Mouse (Mus musculus): ENCODE data around the gene E130114P18Rik. TPM values are rescaled to one million over a fixed set of nuclear protein-coding genes. Genes with fewer than 3 reads are reported as not detected.
A peak's percentile ranks its signal among the peaks of the same experiment; 100 is the strongest.

The E130114P18Rik gene
- polyA plus RNA-seq, 1 experiment from 2014 or later, result 11.0 TPM

- no peak overlapping the region for H3K4me3 ChIP-seq
- DNase-seq (ENCODE audit: low spot score), result no peak
- 70% methylated on average over 11 of the region's 11 CpGs for WGBS
- H3K36me3 ChIP-seq, result no peaks in the 10 kb centered on the region
- H3K27ac ChIP-seq, result no peak overlapping the region
- no peaks in the 10 kb centered on the region for H3K9me3 ChIP-seq (replicated peaks)
- H3K27me3 ChIP-seq (ENCODE audit: low read depth, poor library complexity, severe bottlenecking), result no peaks in the 10 kb centered on the region
- H3K4me1 ChIP-seq, result peaks cover 19% of the 10 kb centered on the region
Observed at GRCm38 (mm10) chr4:97662841-97663240, 115.0 kb downstream of the E130114P18Rik start.

DNA sequence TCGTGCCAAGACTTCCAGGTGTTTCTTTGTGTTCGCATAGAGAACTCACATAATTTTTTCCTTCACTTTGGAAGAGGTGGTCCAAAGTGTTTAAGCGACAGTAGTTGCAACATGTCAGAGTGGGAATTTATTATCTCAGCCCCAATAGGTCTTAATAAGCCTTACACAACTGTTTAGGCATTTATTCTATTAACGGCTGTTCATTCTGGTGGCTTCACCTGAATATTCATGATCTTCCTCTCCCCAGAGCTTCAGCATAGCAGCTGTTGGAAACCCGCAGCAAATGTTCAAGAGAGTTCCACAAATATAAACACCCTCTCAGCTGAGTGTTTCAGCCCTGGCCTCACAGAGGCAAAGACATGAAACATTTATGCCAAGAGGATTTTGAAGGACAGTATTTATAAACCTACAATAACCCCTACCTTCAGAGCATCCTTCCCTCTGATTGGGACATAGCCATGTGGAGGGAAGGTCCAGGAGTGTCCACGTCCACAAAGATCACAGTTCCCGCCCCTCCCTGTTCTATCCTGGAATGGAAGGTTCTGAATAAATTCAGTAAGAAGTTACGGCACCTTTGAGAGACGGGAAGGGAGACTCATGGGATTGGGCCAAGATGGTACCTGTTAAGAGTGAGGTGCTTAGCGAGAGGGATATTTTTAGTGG is 116.1 kb downstream of the E130114P18Rik start:
- Histone ChIP-seq H3K36me3 (no peaks in the 10 kb centered on the region), H3K4me1 (peaks cover 30% of the 10 kb centered on the region), H3K4me3 (no peak overlapping the region), H3K27ac (no peak overlapping the region), H3K27me3 (ENCODE audit: low read depth, poor library complexity, severe bottlenecking) (no peaks in the 10 kb centered on the region), H3K9me3 (replicated peaks) (no peaks in the 10 kb centered on the region)
- no peak for DNase-seq (ENCODE audit: low spot score)
- 90% methylated on average over 10 of the region's 10 CpGs for WGBS

DNA sequence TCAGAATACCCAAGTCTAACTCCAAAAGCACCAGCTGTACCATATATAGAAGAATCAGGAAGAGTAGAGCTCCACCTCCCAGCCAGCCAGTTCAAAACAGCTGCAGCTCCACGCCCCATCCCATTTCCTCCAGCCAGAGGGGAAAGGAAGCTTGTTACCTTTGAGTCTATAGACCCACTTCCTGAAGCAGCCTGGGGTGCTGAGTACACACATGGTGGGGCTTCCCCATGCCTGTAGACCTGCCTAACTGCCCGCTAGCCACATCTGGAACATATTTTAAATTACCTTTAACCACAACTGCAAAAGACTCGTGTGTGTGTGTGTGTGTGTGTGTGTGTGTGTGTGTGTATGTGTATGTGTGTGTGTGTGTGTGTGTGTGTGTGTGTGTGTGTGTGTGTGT is 120.3 kb downstream of the E130114P18Rik start:
- H3K27me3 ChIP-seq (ENCODE audit: low read depth, poor library complexity, severe bottlenecking), result no peaks in the 10 kb centered on the region
- no peaks in the 10 kb centered on the region for H3K9me3 ChIP-seq (replicated peaks)
- DNase-seq (ENCODE audit: low spot score), result peak; percentile 60
- H3K4me3 ChIP-seq, result no peak overlapping the region
- H3K27ac ChIP-seq, result peak overlapping the region; percentile 66
- H3K36me3 ChIP-seq, result no peaks in the 10 kb centered on the region
- 21% methylated on average over 3 of the region's 3 CpGs for WGBS
- H3K4me1 ChIP-seq, result peaks cover 22% of the 10 kb centered on the region

DNA sequence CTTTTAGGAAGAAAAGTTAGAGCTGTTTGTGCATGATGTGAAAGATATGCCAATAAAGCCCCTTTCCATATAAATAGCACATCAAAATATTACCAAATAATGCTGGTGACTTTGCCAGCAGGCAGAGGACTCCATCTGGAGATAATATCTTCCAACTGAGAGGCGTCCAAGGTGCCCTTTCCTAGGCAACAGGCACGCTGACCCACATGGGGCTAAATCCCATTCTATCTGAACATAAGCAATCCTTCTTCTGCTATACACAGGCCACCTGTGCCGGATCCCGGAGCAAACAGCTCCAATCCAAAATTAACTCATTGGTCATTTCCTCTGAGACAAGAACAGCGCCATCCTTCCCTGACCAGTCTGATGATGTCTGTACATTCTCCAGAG is 128.3 kb downstream of the E130114P18Rik start:
- no peak overlapping the region for H3K4me3 ChIP-seq
- no peaks in the 10 kb centered on the region for H3K27me3 ChIP-seq (ENCODE audit: low read depth, poor library complexity, severe bottlenecking)
- H3K4me1 ChIP-seq, result peaks cover 26% of the 10 kb centered on the region
- DNase-seq (ENCODE audit: low spot score), result no peak
- H3K9me3 ChIP-seq (replicated peaks), result no peaks in the 10 kb centered on the region
- H3K36me3 ChIP-seq, result no peaks in the 10 kb centered on the region
- WGBS, result 84% methylated on average over 5 of the region's 5 CpGs
- peak overlapping the region; percentile 63 for H3K27ac ChIP-seq

DNA sequence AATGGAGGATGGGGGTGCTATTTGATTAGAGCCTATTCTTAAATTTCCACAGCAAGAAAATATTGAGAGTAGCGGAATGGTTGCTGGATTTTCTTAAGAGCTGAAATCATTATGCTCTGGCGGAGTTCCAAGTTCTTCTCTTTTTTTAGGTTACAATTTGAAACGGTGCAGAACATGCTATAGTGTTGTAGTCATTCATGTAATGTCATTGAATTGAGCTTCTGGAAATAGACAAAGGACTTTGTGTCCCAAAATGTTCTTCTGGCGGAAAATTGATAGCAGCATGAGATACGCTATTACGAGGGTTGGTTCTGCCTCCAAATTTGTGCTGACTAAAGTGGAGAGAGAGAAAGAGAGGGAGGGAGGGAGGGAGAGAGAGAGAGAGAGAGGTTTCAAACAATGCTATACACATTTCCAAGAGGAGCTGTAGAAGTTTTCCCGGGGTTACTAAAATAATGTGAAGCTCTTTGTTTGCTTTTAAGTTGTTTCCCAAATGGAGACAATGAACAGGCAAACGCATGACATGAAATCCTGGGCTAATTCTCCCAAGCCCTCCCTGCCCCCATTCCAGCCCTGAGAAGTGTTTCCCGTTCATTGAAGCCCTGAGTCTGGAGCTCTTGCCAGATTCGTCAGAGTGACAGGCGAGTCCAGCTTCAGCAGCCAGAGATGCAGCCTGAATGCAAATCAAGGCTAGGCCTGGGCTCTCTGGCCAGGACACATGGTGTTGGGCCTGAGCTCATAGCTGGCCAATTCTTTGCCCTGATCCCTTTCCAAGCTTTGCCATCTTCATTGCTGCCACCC is 128.9 kb downstream of the E130114P18Rik start:
- Histone ChIP-seq H3K4me3 (no peak overlapping the region), H3K9me3 (replicated peaks) (no peaks in the 10 kb centered on the region), H3K27me3 (ENCODE audit: low read depth, poor library complexity, severe bottlenecking) (no peaks in the 10 kb centered on the region), H3K27ac (peak overlapping the region; percentile 63), H3K36me3 (no peaks in the 10 kb centered on the region), H3K4me1 (peaks cover 26% of the 10 kb centered on the region)
- 60% methylated on average over 11 of the region's 11 CpGs for WGBS
- peak; percentile 42 for DNase-seq (ENCODE audit: low spot score)

- DNase-seq (ENCODE audit: low spot score), result no peak
- Histone ChIP-seq H3K4me1 (peaks cover 26% of the 10 kb centered on the region), H3K36me3 (no peaks in the 10 kb centered on the region), H3K4me3 (no peak overlapping the region), H3K27me3 (ENCODE audit: low read depth, poor library complexity, severe bottlenecking) (no peaks in the 10 kb centered on the region), H3K27ac (0 out of 2 replicates have a peak overlapping the region, but pooled peaks have one; percentile 37), H3K9me3 (replicated peaks) (no peaks in the 10 kb centered on the region)
- 69% methylated on average over 2 of the region's 2 CpGs for WGBS
Observed at GRCm38 (mm10) chr4:97648436-97648707, 129.5 kb downstream of the E130114P18Rik start.

- H3K27ac ChIP-seq, result peak overlapping the region; percentile 37; the same call in 1 of the 2 replicates
- 64% methylated on average over 15 of the region's 15 CpGs for WGBS
- H3K9me3 ChIP-seq (replicated peaks), result no peaks in the 10 kb centered on the region
- no peak overlapping the region for H3K4me3 ChIP-seq
- H3K27me3 ChIP-seq (ENCODE audit: low read depth, poor library complexity, severe bottlenecking), result no peaks in the 10 kb centered on the region
- peak; percentile 46 for DNase-seq (ENCODE audit: low spot score)
- no peaks in the 10 kb centered on the region for H3K36me3 ChIP-seq
- H3K4me1 ChIP-seq, result peaks cover 26% of the 10 kb centered on the region
Observed at GRCm38 (mm10) chr4:97647700-97648435, 130.0 kb downstream of the E130114P18Rik start.

- WGBS, result 91% methylated on average over 4 of the region's 4 CpGs
- Histone ChIP-seq H3K4me1 (peaks cover 26% of the 10 kb centered on the region), H3K36me3 (no peaks in the 10 kb centered on the region), H3K9me3 (replicated peaks) (no peaks in the 10 kb centered on the region), H3K4me3 (no peak overlapping the region), H3K27me3 (ENCODE audit: low read depth, poor library complexity, severe bottlenecking) (no peaks in the 10 kb centered on the region), H3K27ac (no peak overlapping the region)
- DNase-seq (ENCODE audit: low spot score), result no peak
Observed at GRCm38 (mm10) chr4:97647236-97647635, 130.6 kb downstream of the E130114P18Rik start.

DNA sequence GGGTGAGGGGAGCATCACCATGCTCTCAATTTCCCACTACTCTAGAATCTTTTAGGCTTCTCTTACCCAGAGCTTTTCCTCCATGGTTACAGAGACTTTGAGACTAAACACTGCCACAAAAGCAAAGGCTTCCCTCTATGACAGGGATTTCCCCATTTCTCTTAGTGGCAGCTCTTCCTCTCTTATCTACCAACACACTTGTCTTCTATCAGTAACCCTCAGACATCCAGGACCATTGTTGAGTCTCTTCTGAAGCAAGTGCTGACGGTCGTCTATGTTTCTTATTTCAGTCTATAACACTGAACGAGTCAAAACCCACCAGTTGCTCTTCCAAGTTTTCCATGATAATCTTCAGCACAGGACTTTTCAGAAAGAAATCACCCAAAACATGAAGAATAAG is 137.5 kb downstream of the E130114P18Rik start:
- Histone ChIP-seq H3K4me3 (no peak overlapping the region), H3K4me1 (peaks cover 24% of the 10 kb centered on the region), H3K36me3 (no peaks in the 10 kb centered on the region), H3K27me3 (ENCODE audit: low read depth, poor library complexity, severe bottlenecking) (no peaks in the 10 kb centered on the region), H3K27ac (no peak overlapping the region), H3K9me3 (replicated peaks) (no peaks in the 10 kb centered on the region)
- no peak for DNase-seq (ENCODE audit: low spot score)
- 92% methylated on average over 3 of the region's 3 CpGs for WGBS

DNA sequence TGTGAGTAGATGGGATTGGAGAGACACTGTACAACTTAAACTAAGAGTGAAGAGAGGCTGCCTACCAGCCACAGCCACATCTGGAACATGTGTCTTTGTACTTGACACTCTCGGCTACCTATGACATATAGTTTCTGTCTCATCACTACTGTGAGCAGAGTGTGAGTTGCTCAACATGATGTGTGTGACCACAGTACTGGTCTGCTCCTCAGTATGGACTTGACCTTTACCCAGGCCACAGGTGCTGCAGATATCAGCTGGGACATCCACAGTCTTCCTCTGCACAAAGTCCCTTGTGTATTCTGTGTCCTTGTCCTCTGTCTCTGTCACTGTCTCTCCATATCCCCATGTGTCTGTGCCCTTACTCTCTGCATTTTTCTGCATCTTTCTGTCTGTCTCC is 141.3 kb downstream of the E130114P18Rik start:
- Histone ChIP-seq H3K36me3 (no peaks in the 10 kb centered on the region), H3K9me3 (replicated peaks) (no peaks in the 10 kb centered on the region), H3K27ac (peak overlapping the region; percentile 79; the same call in 1 of the 2 replicates), H3K4me1 (peaks cover 41% of the 10 kb centered on the region), H3K27me3 (ENCODE audit: low read depth, poor library complexity, severe bottlenecking) (no peaks in the 10 kb centered on the region), H3K4me3 (no peak overlapping the region)
- WGBS, result 95% methylated on average over 1 of the region's 1 CpGs
- DNase-seq (ENCODE audit: low spot score), result no peak

DNA sequence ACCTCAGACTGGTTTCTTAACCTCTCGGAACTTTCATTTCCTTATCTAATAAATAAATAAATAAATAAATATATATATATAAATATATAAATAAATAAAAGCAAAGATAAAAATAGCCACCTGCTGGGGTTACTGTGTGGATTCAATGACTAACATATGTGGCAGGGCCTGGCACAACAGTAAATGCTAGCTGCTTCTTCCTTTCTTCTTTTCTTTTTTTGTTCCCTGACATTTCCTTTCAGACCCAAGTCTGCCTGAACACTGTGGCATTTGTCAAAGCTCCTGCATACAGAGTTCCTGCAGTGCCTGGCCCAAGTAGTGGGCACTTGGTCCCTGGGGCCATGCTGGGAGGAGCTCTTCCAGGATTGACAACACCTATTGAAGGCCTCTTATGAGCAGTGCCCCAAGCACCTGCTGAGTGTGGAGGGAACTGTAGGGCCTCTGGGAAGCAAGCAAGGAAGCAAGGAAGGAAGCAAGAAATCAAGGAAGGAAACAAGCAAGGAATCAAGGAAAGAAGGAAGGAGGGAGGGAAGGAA is 142.1 kb downstream of the E130114P18Rik start:
- WGBS, result 59% methylated on average over 1 of the region's 1 CpGs
- no peaks in the 10 kb centered on the region for H3K9me3 ChIP-seq (replicated peaks)
- H3K27me3 ChIP-seq (ENCODE audit: low read depth, poor library complexity, severe bottlenecking), result no peaks in the 10 kb centered on the region
- H3K36me3 ChIP-seq, result no peaks in the 10 kb centered on the region
- H3K27ac ChIP-seq, result peak overlapping the region; percentile 79
- no peak overlapping the region for H3K4me3 ChIP-seq
- peaks cover 41% of the 10 kb centered on the region for H3K4me1 ChIP-seq
- no peak for DNase-seq (ENCODE audit: low spot score)

- 34% methylated on average over 6 of the region's 6 CpGs for WGBS
- no peaks in the 10 kb centered on the region for H3K9me3 ChIP-seq (replicated peaks)
- peak overlapping the region; percentile 78 for H3K27ac ChIP-seq
- H3K4me3 ChIP-seq, result no peak overlapping the region
- H3K4me1 ChIP-seq, result peaks cover 44% of the 10 kb centered on the region
- no peaks in the 10 kb centered on the region for H3K36me3 ChIP-seq
- no peaks in the 10 kb centered on the region for H3K27me3 ChIP-seq (ENCODE audit: low read depth, poor library complexity, severe bottlenecking)
- DNase-seq (ENCODE audit: low spot score), result peak; percentile 45
Observed at GRCm38 (mm10) chr4:97635296-97635755, 142.6 kb downstream of the E130114P18Rik start.
